Mouse (Mus musculus): Measurements from ENCODE around the gene 4933407L21Rik.
"Not testable (repeated sequence)": the region's sequence is repeated elsewhere in the genome, so short reads cannot be mapped to it uniquely, and the experiment has no call there.

The 4933407L21Rik gene

GRCm38 (mm10) chr1:85960873-85961272 is 32.6 kb downstream of the 4933407L21Rik start, which contains the start of gene Gpr55:
TSS of gene Gpr55 (minus strand) at chr1:85961007.
- no peak for DNase-seq

GRCm38 (mm10) chr1:85962081-85962480 is 33.8 kb downstream of the 4933407L21Rik start:
- DNase-seq = no peak

GRCm38 (mm10) chr1:85965856-85966255 is 37.6 kb downstream of the 4933407L21Rik start:
- no peak for DNase-seq

- no peak for DNase-seq
Observed at GRCm38 (mm10) chr1:85969081-85969480, 40.8 kb downstream of the 4933407L21Rik start.

GRCm38 (mm10) chr1:85969519-85969918 is 41.2 kb downstream of the 4933407L21Rik start:
- DNase-seq = no peak

GRCm38 (mm10) chr1:85971070-85971469 is 42.8 kb downstream of the 4933407L21Rik start:
- no peak for DNase-seq

- DNase-seq = no peak
Observed at GRCm38 (mm10) chr1:85972341-85972740, 44.1 kb downstream of the 4933407L21Rik start.

- no peak for DNase-seq
Observed at GRCm38 (mm10) chr1:85973468-85973877, 45.2 kb downstream of the 4933407L21Rik start.

GRCm38 (mm10) chr1:85977709-85978108 is 49.4 kb downstream of the 4933407L21Rik start:
- DNase-seq = no peak

- DNase-seq = peak; percentile 54
Observed at GRCm38 (mm10) chr1:85981738-85982357, 53.6 kb downstream of the 4933407L21Rik start.

GRCm38 (mm10) chr1:85985784-85986183 is 57.5 kb downstream of the 4933407L21Rik start:
- DNase-seq = no peak

GRCm38 (mm10) chr1:85988351-85988750 is 60.1 kb downstream of the 4933407L21Rik start:
- DNase-seq = no peak

GRCm38 (mm10) chr1:85988882-85989281 is 60.6 kb downstream of the 4933407L21Rik start:
- not testable (repeated sequence) for DNase-seq
